Mouse (Mus musculus): Measurements from ENCODE around the gene Ucma.
A peak's percentile ranks its signal among the peaks of the same experiment; 100 is the strongest.
"Not testable (repeated sequence)": the region's sequence is repeated elsewhere in the genome, so short reads cannot be mapped to it uniquely, and the experiment has no call there.

The Ucma gene

DNA sequence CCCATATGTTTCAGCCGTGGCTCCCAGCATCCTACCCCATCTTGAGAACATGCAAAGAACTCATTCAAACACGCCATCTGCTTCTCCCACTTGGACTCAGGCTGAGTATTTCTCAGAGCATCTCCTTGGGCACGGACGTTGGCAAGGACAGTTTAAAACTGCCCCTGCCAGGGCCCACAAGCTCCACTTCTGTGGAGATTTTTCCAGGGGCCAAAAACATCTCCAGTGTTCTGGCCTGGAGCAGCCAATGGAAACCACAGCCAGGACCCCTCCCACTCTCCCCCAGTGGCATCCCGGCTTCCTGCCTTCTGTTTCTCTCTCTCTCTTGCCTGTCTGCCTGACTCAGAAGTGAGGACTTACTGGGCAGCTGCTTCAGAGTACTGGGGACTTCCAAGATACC is at the start of gene Ucma:
TSS of gene Ucma (plus strand) at position 316 of the 400 bp plus-strand sequence.
- no peak for DNase-seq

DNA sequence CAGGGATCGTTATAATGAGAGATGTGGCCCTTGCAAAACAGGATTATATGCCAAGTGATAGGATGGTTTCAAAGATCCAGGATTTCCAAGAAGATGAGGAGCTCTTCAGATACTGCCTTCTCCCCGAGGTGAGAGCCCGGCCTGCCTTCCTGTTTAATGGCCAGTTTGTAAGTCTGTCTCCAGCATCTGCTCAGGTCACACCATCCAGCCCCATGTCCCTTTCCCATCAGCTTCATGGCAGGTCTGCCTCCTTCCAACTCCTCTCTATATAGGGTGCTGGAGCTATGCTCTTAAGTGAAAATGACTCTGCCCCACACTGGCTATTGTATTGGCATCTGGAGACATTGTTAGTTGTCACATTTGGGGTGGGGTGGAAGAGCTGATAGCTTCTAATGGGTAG is 48.5 kb upstream of the Ucma start:
- no peak for DNase-seq

DNA sequence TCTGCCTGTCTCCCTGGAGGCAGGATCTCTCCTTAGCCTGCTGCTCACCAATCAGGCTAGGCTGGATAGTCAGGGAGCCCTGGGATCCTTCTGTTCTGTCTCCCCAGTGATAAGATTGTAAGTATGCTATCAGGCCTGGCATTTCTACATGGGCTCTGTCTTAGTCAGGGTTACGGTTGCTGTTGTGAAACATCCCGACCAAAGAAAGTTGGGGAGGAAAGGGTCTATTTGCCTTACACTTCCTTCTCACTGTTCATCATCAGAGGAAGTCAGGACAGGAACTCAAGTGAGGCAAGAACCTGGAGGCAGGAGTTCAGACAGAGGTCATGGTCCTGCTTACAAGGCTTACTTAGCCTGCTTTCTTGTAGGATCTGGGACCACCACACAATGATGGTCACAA is 46.7 kb upstream of the Ucma start:
- no peak for DNase-seq

DNA sequence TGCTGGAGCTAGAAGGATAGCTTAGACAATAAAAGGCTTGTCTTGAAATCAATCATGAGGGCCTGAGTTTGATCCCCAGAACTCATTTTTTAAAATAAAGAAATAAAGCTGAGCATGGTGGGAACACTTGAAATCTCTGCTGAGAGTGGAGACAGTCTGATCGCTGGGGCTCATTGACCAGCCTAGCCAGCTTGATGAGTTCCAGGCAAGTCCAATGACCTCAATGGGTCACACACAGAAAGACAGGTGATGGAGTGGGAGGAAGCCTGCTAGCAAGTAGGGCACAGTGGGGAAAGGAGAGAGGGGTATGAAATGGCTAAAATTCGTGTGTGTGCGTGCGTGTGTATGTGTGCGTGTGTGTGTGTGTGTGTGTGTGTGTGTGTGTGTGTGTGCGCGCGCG is 41.4 kb upstream of the Ucma start:
- DNase-seq = no peak

DNA sequence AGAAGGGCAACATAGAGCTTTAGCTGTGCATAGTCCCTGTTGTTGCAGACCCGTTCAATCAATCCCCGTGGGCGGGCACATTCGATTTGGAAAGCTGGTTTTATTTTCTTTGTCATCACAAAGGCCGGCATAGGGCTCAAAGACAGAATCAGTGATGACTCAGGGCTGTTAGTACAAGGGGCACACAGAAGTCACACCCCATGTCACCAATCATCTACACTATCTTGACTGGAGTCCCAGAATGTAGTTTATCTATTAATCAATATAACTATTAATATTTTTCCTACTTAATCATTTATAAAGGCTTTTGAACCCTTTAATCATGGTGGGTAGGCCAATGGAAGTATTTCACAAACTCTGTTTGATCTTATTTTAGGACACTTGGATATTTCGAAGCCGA is 38.0 kb upstream of the Ucma start:
- no peak for DNase-seq

DNA sequence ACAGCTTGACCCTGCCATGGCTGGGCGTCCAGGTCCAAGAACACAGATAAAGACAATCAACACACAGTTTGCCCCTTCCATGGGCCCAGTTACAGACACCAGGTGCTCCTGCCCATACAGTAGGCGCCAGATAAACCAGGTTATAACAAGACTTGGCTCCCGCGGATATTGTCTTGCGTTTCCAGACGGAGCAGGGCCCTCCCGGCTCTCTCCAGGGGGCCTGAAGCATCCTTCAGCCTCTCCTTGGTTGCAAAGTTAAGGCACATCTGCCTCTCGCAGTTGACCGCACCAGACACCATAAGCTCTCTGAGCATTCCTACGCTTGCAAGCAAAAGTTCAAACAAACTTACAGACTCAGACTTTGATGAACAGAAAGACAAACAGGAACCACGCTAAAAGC is 35.1 kb upstream of the Ucma start:
- DNase-seq = no peak

DNA sequence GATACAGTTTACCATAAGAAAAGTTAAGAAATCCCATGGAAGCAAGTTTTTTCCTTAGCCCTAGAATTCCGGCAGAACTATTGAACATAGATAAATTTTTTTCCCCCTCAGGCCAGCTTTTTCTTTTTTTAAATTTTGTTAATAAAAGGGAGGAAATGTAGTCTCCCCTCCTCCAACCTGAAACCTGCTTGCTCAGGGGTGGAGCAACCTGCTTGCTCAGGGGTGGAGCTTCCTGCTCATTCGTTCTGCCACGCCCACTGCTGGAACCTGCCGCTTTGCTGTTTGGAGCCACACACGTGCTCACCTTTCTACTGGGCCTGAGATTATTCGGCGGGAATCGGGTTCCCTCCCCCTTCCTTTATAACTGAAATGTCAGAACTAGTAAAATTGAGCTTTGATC is 26.2 kb upstream of the Ucma start:
- DNase-seq = not testable (repeated sequence)

DNA sequence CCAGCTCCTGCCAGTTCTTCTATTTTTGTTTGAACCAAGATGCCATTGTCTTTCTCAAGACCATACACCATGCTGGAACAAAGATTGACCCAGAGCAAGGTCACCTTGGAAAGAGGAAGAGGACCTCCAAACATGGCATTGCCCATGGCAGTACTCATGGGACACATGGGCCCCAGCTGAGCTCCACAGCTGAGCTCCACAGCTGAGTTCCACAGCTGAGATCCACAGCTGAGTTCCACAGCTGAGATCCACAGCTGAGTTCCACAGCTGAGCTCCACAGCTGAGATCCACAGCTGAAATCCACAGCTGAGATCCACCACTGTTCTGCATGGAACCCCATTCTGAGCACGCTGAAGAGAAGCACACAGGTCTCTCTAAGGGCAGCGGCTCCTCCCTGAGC is 24.9 kb upstream of the Ucma start:
- no peak for DNase-seq

DNA sequence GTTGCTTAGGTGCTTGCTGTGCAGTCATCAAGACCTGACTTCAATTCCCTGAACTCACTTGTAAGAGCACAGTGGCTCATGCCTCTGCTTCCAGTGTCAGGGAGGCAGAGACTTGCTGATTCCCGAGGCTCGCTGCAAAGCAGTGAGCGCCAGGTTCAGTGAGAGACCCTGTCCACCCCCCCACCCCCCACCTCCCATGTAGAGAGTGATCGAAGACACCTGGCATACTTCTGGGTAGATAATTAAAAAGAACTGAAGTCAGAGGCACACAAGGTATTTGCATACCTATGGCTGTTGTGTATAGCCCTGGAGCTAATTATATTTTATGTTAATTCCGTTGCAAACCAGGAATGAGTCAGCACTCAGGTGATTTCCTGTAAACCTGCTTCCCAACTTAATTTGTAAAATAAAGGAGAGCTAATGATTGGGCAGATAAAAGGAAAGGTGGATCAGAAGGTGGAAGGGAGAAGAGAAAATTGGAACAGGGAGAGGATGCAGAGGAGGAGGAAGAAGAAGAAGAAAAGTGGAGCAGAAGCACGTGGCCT is 21.6 kb upstream of the Ucma start:
- DNase-seq = no peak

DNA sequence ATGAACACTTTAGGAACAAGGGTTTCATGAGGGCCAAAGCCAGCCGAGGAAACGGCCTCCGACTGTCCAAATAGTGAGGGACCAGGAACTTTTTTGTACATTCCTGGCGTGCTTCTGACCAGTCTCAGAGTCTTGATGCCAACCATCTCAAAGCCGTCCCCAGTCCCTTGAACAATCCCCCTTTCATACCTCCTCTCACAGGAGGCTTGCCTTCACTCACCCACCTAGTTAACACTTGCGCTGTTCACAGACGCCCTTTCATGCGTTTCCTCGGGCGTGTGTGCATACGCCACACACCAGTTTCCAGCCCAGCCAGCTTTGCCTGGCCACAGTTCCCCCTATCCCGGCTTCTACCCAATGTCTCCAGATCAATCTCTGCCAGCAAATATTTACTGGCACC is 17.9 kb upstream of the Ucma start:
- DNase-seq = no peak

DNA sequence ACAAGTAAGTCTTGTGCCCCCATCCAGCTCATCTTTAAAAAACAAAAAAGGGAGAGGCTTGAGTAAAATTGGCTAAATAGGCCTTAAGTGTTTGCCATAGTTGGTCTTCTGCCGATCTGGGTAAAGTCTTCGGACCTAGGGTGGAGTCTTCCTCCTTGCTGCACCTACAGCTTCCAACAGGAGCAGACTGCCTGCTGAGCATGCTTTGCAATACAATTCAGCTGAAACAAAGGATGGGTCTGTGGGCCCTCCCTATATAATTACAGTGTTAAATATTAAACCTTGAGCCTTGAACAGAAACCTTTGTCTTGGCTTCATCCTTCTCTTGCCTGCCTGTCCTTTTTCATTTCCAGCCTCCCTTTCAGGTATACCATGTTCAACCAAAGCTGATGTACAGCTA is 8.1 kb upstream of the Ucma start:
- DNase-seq = no peak

DNA sequence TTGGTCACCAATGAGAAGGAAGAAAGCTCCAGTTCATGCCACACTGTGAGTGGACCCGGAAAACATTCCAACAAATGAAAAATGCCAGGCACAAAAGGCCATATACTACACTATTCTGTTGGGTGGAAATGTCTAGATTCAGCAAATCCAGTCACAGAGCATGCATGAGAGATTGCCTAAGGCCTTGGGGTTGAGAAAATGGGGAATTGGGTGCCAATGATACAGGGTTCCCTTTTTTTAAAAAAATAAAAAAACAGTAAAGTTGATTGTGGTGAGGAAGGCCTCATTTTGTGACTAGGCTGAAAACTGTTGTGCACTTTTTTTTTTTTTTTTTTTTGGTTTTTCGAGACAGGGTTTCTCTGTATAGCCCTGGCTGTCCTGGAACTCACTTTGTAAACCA is 6.8 kb upstream of the Ucma start:
- DNase-seq = no peak

DNA sequence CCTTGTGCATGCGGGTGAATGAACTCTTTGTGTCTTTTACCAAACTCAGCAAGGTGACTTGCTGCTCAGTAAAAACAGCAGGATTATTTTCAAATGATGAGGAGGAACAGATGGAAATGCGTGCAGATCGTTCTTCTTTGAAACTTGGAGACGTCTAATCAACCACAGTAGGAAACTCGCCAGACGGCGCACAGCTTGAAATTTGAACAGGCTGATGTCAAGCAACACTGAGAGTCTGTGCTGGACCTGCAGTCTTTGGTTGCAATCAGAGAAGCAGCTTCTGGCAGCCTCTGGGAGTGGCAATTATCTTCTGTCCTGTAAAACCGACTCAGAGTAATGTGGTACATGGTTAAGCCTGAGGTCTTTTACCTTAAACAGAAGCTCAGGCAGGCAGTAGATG is 2.2 kb downstream of the Ucma start:
- DNase-seq = peak; percentile 12

DNA sequence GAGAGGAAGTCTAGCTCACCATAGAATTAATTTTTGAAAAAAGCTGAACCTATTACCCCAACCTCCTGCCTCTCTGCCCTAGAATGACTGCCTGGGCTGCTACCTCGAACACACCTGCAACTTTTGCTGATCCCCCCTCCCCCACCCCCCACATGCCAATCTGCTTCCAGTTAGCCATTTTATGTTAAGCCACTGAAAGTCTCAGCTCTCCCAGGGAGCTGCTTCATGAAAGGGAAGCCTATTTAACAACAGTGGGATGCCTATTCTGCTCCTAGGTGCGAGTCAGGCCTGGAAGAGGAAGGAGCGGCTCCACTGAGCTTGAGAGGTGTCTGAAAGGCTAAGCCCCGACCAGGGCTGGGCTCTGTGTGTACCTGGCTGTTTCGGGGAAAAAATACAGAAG is 8.1 kb downstream of the Ucma start:
- no peak for DNase-seq

DNA sequence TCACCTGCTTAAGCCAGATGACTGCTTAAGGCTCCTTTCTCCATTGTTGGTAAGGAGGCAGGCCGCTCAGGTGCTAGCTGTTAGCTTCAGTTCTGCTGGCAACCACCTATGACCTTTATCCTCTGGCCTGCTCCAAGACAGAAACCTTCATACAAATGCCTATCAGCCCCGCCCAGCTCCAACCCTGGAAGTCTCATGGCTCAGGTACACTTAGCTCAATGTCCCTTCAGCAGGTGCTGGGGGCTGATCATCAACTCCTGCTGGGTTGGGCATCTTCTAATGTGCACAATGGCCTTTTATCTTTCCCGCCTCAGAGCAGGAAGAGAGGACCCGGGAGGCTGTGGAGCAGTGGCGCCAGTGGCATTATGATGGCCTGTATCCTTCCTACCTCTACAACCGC is 9.1 kb downstream of the Ucma start:
- DNase-seq = no peak

DNA sequence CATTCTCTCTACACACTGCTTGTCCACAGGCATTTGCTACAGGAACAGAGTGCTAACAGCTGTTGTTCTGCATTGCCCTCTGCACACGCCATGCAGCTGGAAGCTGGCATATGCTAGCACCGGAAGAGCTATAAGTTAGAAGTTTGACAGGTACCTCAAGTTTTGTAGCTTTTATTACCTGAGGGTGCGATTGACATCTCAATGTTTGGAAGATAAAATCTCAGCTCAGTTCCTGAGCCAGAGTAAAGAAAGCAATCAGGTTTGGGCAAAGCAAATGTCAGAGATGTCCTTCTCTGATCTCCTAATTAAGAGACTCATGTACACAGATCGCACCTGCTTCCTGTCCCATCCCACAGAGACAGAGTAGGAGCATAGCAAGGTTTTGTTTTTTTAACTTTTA is 10.9 kb downstream of the Ucma start:
- no peak for DNase-seq

DNA sequence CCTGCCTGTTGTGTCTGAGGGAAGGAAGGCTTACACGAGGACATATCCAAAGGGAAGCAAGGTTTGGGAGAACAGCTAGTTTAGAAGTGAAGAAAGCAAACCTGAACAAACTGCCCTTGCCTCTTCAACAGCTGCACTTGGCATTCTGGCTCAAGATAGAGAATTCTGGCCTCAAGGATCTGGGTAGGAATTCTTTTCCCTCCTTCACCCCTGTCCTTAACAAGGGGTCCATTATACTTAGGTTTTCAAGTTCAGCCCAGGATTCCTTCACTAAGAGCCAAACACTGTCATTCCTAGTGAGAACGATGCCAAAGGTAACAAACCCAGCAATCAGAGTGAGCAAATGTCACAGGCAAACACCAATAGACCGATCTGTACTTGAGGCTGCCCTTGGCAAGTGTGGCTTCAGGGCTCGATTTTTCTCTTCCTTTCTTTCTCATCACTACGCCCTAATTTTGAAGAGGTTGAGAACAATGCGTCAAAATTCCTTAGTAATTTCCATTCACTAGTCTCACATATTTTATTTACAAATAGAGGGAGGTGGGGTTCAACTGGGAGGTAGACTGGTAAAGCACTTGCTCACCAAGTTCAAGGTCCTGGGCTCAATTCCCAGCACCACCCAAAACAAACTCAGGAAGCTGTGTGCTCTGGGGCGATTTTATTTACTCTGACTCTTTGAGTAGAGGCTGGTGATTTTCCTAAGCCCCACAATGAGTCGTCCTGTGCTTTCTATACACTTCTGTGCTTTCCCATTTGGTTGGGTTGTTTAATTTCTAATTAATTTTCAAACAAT is 11.7 kb downstream of the Ucma start:
- no peak for DNase-seq

DNA sequence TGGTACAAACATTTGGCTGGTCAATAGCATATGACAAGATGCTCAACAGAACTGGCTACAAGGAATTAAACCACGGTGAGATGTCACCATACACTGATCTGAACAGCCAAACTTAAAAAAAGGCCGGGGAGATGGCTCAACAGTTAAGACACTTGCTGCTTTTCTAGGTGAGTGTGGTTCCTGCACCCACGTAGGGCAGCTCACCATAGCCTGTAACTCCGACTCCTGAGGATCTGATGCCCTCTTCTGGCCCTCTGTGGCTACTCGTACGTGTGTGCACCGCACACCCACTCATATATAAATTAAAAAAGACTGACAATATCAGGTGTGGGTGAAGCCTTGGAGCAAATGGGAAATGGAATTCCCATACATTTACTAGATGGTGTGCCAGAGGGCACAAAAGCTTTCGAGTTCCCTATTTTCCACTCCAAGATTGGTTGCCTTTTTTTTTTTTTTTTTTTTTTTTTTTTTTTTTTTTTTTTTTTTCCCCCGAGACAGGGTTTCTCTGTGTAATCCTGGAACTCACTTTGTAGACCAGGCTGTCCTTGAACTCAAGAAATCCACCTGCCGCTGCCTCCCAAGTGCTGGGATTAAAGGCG is 13.0 kb downstream of the Ucma start:
- peak; percentile 7 for DNase-seq

DNA sequence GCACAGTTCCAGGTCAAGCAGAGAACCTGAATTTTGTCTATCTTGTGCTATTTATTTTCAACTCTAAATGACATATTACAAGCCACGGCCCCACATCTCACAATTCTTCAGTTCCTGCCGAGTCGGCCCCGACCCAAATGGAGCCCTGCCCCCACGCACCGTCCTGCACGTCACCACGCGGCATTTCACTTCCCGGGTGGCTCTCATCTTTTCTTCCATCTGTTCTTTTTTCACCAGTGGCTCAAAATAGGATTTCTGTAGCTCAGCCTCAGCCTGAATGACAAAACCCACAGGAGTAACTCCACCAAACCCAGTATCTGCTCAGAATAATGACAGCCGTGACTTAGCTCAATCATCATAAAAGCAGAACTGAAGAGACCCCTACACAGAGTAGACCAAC is 17.7 kb downstream of the Ucma start:
- no peak for DNase-seq

DNA sequence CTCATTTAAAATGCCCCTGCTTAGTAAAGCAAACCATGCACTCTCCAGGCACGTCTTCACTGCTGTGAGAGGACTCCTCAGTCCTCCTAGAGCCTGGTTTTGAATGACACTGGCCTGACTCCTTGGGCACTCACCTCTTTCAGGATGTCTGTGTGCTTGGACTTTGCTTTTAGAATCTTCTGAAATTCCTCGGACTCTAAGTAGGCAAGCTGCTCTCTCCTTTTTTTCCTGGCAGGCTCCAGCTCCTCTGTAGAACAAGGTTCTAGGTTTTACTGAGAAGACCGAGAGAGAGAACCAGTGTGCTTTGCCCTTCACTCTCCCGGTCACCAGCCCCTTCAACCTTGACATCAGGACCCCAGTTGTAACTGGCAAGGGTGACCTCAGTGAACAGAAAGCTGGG is 18.5 kb downstream of the Ucma start:
- no peak for DNase-seq

DNA sequence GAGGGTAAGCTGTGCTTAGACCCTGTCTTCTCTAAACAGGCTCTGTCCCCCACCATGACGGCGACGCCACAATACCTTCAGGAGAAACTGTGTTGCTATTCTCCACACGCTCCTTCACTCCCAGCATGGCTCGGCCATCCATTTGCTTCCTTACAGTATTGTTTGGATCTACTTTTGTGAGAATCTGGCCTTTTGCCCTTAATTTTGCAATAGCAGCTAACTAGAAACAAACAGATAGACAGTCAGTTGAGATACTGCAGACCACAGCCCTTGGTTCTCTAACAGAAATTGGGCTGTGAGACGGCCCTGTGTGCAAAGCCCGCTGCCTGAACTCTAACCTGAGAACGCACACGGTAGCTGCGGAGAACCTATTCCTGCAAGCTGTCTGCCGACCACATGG is 19.7 kb downstream of the Ucma start:
- DNase-seq = no peak

DNA sequence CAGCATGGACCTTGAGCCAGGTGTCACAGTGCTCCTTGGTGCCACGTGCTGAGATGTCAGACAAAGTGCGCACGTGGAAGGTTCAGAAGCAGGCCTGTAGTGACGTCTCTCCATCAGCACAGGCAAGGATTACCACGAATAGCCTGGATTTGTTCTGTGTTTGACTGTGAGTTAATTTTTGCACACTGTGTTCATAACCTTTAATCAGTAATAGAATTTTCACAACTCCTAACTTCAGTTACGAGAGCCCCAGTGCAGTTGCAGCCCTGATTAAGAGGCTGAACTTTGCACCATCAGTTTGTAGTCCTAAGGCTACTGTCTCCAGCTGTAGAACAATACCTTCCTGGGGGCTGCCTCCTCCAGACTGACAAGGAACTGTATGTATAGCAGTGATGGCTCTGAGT is 20.5 kb downstream of the Ucma start:
- no peak for DNase-seq

DNA sequence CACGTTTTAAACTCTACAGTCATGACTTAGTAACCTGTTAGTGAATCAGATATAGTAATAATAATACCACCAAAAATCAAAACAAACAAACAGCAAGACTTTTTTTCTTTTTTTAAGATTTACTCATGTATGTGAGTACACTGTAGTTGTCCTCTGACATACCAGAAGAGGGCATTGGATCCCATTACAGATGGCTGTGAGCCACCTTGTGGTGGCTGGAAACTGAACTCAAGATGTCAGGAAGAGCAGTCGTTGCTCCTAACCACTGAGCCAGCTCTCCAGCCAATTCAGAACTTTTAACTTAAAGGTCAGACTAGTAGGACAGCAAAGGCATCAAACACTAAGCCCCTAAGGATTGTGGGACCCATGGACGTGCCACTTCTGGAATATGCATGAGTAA is 23.0 kb downstream of the Ucma start:
- no peak for DNase-seq

DNA sequence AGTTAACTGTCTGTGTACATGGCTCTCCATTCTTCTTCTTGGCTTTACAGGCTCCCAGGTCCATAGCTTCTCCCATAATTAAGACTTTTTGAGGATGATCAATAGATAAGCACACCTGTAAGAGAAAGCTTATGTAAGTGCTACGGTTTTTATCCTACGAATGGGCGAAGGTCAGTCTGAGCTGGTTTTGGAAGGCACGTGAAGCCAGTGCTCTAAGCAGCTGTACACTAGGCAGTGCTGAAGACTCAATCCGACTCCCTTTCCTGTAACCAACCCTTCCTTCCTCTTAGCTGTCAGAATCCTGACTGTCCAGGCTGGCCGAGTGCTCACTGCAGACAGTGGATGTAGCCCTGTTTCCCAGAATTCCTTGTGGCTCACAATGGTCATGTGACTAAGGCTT is 25.3 kb downstream of the Ucma start:
- no peak for DNase-seq

DNA sequence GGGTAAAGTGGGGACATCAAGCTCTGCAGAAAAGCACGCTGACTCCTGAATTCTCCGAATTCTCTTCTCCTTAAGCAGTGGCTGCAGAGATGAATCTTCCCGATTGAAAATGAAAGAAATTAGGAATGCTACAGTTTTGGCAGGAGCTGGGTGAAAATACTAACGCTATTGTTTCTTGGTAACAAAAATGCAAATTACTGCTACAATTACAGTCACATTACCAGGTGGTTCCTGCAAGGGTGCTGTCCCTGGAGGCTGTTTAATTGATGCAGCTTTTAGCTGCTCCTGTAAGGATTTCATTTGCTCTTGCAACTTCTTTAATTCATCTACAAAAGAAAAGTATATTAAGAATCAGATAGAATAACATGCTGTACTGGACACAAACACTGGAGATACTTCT is 31.2 kb downstream of the Ucma start:
- DNase-seq = no peak
